Mouse (Mus musculus) kidney, embryonic 16.5 days (tissue): ENCODE data around the gene Cldn3. TPM values are rescaled to one million over a fixed set of nuclear protein-coding genes. Genes with fewer than 3 reads are reported as not detected.
A peak's percentile ranks its signal among the peaks of the same experiment; 100 is the strongest.

Experiments
- ATAC-seq: fragments of 200-750 bp; cut with Nextera tagmentation; 2 replicates; pipeline ENCODE4 v1.8.0; 2017; ENCODE audit warnings: moderate TSS enrichment; ENCODE audit not compliant: low FRiP score, low TSS enrichment
- H3K27ac ChIP-seq: fragments of 300-500 bp; sonication (generic); 2 replicates; pipeline ENCODE4 v1.5.1; 2014; ENCODE audit warnings: low read length
- H3K27me3 ChIP-seq: fragments of 300-500 bp; sonication (generic); 2 replicates; pipeline ENCODE4 v1.6.1; 2014; ENCODE audit warnings: low read length, control low read depth, mixed read lengths; ENCODE audit not compliant: insufficient read depth
- H3K36me3 ChIP-seq: fragments of 300-500 bp; sonication (generic); 2 replicates; pipeline ENCODE4 v1.6.1; 2014; ENCODE audit warnings: low read length, control low read depth, mixed read lengths; ENCODE audit not compliant: insufficient read depth
- H3K4me1 ChIP-seq: fragments of 300-500 bp; sonication (generic); 2 replicates; pipeline ENCODE4 v1.6.1; 2014; ENCODE audit warnings: low read length, control low read depth, mixed read lengths; ENCODE audit not compliant: insufficient read depth
- H3K4me2 ChIP-seq: fragments of 300-500 bp; sonication (generic); replicated peaks from 2 replicates; pipeline ENCODE4 v1.6.1; 2014; ENCODE audit warnings: low read depth, low read length
- H3K4me3 ChIP-seq: fragments of 300-500 bp; sonication (generic); 2 replicates; pipeline ENCODE4 v1.5.1; 2014; ENCODE audit warnings: mild to moderate bottlenecking, low read length
- H3K9ac ChIP-seq: fragments of 300-500 bp; sonication (generic); replicated peaks from 2 replicates; pipeline ENCODE4 v1.6.1; 2014; ENCODE audit warnings: low read length
- H3K9me3 ChIP-seq: fragments of 300-500 bp; sonication (generic); 2 replicates; pipeline ENCODE4 v1.6.1; 2016; ENCODE audit warnings: low read length, control low read depth
- WGBS: fragments of 180-500 bp; shearing (Covaris S2); extraction: QIAGEN DNeasy Blood & Tissue Kit; methylation state at CpG from one replicate; pipeline ENCODE4 v1.1.7; 2014; 5-methylcytosine and 5-hydroxymethylcytosine counted together
- polyA plus RNA-seq: library from polyadenylated mRNA; unstranded; fragments of >200 nt; fragmentation: Nextera tagmentation; extraction: Ambion mirVana; gene quantifications from 2 replicates; pipeline ENCODE4 v1.2.1, GENCODE M21; 2015

The Cldn3 gene
- polyA plus RNA-seq, 1 experiment from 2014 or later = 69.2 TPM

DNA sequence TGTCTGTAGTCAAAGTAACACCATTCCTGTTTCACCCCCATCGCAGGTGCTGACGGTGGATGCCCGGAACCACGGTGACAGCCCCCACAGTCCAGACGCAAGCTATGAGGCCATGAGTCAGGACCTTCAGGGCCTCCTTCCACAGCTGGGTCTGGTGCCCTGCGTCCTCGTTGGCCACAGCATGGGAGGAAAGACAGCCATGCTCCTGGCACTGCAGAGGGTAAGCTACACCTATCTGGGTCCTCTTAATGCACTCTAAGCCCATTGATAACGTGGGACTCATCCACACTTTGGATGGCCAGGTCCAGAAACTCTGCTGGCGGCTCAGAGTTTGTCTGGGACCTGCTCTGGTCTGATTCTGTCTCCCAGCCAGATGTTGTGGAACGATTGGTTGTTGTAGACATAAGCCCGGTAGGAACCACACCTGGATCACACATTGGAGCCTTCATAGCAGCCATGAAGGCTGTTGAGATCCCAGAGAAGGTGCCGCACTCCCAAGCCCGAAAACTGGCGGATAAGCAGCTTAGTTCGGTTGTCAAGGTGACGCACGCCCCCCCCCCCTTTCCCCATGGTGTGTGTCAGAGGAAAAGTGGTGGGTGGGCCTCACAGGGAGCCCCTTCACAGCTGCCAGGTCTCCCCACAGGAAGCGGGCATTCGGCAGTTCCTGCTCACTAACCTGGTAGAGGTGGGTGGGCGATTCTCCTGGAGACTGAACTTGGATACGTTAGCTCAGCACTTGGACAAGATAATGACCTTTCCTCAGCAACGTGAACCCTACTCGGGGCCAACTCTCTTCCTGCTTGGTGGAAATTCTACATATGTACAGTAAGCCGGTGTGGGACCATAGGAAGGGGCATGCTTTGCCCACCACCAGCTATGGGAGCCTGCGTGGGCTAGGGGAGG is 25.1 kb downstream of the Cldn3 start:
- Histone ChIP-seq H3K4me2 (peak overlapping the region; percentile 69), H3K27me3 (no peaks in the 10 kb centered on the region), H3K4me3 (no peak overlapping the region), H3K36me3 (no peaks in the 10 kb centered on the region), H3K4me1 (peaks cover 34% of the 10 kb centered on the region), H3K9me3 (no peaks in the 10 kb centered on the region), H3K9ac (0 out of 2 replicates have a peak overlapping the region, but pooled peaks have one; percentile 11), H3K27ac (peak overlapping the region; percentile 99; the same call in 1 of the 2 replicates)
- 85% methylated on average over 25 of the region's 25 CpGs for WGBS
- no peak for ATAC-seq

DNA sequence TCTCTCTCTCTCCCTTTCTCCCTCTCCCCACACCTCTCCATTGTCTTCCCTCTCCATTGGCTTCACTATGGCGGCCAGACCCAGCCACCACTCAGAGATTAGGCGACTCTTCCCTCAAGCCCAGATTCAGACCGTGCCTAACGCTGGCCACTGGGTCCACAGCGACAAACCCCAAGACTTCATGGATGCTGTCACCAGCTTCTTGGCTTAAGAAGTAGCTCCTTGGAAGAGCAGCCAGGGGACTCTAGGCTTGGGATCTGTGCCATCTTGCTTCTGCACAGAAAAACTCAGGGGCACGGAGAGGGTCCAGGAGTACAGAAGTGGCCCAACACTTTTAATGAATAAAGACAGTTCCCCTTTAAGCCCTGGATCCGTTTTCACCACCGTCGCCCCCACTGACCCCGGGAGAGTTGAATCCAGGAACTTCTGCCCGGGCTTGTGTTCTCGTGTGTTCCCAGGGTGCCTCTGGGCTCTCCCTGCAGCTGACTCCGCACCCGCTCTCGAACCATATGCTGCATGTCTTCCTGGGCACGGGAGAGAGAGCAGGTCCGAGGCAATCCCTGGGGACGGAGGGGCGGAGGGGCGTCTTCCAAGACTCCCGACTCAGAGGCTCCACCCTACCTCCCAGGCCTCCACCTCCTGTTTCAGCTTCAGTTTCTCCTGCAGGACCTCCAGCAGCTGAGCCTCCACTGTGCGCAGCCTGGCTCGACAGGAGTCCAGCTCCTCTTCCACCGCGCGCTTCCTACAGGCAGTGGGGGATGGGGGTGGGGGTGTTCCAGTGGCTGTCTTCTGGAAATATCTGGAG is 26.0 kb downstream of the Cldn3 start:
- ATAC-seq = no peak
- Histone ChIP-seq H3K9ac (peak overlapping the region; percentile 59), H3K36me3 (no peaks in the 10 kb centered on the region), H3K27ac (peak overlapping the region; percentile 76), H3K9me3 (no peaks in the 10 kb centered on the region), H3K4me2 (peak overlapping the region; percentile 54), H3K27me3 (no peaks in the 10 kb centered on the region), H3K4me1 (peaks cover 34% of the 10 kb centered on the region), H3K4me3 (peak overlapping the region; percentile 40)
- 22% methylated on average over 26 of the region's 26 CpGs for WGBS

- H3K4me1 ChIP-seq = peaks cover 34% of the 10 kb centered on the region
- ATAC-seq = no peak
- H3K9ac ChIP-seq = peak overlapping the region; percentile 59
- H3K36me3 ChIP-seq = no peaks in the 10 kb centered on the region
- peak overlapping the region; percentile 40 for H3K4me3 ChIP-seq
- H3K4me2 ChIP-seq = peak overlapping the region; percentile 54
- no peaks in the 10 kb centered on the region for H3K9me3 ChIP-seq
- H3K27ac ChIP-seq = peak overlapping the region; percentile 76
- no peaks in the 10 kb centered on the region for H3K27me3 ChIP-seq
- WGBS = 6% methylated on average over 14 of the region's 16 CpGs
Observed at GRCm38 (mm10) chr5:135012671-135013441, 26.8 kb downstream of the Cldn3 start.

GRCm38 (mm10) chr5:135015497-135015896 is 29.5 kb downstream of the Cldn3 start:
- Histone ChIP-seq H3K4me1 (peaks cover 30% of the 10 kb centered on the region), H3K9me3 (no peaks in the 10 kb centered on the region), H3K9ac (no peak overlapping the region), H3K4me2 (no peak overlapping the region), H3K4me3 (no peak overlapping the region), H3K27me3 (no peaks in the 10 kb centered on the region), H3K36me3 (no peaks in the 10 kb centered on the region), H3K27ac (no peak overlapping the region)
- WGBS = 14% methylated on average over 7 of the region's 7 CpGs
- no peak for ATAC-seq

- no peak overlapping the region for H3K4me2 ChIP-seq
- no peak overlapping the region for H3K27ac ChIP-seq
- no peaks in the 10 kb centered on the region for H3K36me3 ChIP-seq
- WGBS = 49% methylated on average over 4 of the region's 4 CpGs
- no peak overlapping the region for H3K9ac ChIP-seq
- ATAC-seq = no peak
- no peaks in the 10 kb centered on the region for H3K27me3 ChIP-seq
- H3K4me3 ChIP-seq = no peak overlapping the region
- H3K4me1 ChIP-seq = peaks cover 22% of the 10 kb centered on the region
- H3K9me3 ChIP-seq = no peaks in the 10 kb centered on the region
Observed at GRCm38 (mm10) chr5:135016224-135016759, 30.3 kb downstream of the Cldn3 start.

DNA sequence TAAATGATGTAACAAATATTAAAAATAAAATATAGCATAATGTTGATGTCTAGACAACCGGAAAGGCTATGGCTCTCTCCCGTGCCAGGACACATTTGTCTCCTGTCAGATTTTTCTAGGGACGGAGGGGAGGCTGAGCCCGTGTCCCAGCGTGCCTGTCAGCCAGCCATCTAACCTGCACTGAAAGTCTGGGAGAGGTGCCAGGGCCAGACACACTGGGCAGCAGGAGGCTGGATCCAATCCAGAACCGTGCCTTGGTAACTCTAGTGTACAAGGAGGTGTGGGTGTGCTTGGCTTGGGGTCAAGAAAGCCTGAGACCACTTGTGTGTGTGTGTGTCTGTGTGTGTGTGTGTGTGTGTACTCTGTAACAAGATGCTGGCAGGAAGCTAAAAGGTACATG is 35.8 kb downstream of the Cldn3 start:
- no peaks in the 10 kb centered on the region for H3K36me3 ChIP-seq
- H3K9ac ChIP-seq = no peak overlapping the region
- no peaks in the 10 kb centered on the region for H3K9me3 ChIP-seq
- no peak overlapping the region for H3K4me3 ChIP-seq
- no peak overlapping the region for H3K4me2 ChIP-seq
- H3K27me3 ChIP-seq = no peaks in the 10 kb centered on the region
- WGBS = 40% methylated on average over 6 of the region's 6 CpGs
- peaks cover 31% of the 10 kb centered on the region for H3K4me1 ChIP-seq
- peak; percentile 37 for ATAC-seq
- H3K27ac ChIP-seq = 0 out of 2 replicates have a peak overlapping the region, but pooled peaks have one; percentile 5

DNA sequence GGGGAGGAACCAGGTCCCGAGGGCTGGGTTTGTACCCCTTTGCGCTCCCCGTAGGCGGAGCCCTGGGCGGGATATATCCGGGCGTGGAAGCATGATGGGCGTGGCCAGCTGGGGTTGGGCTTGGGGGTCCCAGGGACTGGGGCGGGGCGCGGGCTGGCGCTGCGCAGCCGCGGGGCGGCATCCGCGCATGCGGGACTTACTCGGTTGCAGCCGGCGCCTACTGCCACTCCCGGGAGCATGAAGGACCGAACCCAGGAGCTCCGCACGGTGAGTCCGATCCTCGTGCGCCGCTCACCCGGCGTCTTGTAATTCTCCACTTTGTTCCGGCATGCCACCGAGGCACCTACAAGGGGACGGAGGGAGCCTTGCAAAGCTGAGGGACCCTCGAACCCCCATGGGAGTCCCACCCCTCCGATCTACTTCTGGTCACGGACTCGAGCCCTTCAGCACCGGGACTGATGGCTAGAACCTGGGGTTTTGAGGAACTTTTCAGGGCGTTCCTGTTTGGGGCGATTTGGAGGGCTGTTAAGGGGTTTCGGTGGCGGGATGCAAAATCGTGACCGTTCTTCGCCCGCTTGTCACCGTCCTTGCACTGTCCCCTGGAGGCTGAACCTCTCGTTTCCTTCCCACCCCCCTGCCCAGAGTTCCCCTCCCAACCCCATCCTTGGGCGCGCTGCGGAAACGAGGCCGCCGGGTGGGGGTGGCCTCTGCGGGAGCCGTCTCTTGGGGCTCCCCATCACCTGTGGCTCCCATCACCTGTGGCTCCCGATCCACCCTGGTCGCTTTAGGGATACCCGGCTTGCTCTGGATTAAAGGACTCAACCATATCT is 37.5 kb downstream of the Cldn3 start, which contains the start of gene Stx1a:
TSS of gene Stx1a (plus strand) at position 139 of the 830 bp plus-strand sequence.
- H3K4me2 ChIP-seq = peak within 1 kb of the TSS; percentile 95
- peak within 1 kb of the TSS; percentile 71 for H3K4me3 ChIP-seq
- H3K27ac ChIP-seq = peak within 1 kb of the TSS; percentile 20; the same call in 1 of the 2 replicates
- WGBS = under 1% methylated on average over 61 of the region's 61 CpGs
- H3K27me3 ChIP-seq = no peaks in the 10 kb centered on the region
- peaks cover 34% of the 10 kb centered on the region for H3K4me1 ChIP-seq
- no peaks in the 10 kb centered on the region for H3K9me3 ChIP-seq
- peak within 1 kb of the TSS; percentile 83 for H3K9ac ChIP-seq
- ATAC-seq = peak; percentile 94
- no peaks in the 10 kb centered on the region for H3K36me3 ChIP-seq

- Histone ChIP-seq H3K4me1 (peaks cover 45% of the 10 kb centered on the region), H3K9ac (peak overlapping the region; percentile 83), H3K27me3 (no peaks in the 10 kb centered on the region), H3K36me3 (no peaks in the 10 kb centered on the region), H3K9me3 (no peaks in the 10 kb centered on the region), H3K4me2 (peak overlapping the region; percentile 95), H3K4me3 (peak overlapping the region; percentile 71), H3K27ac (no peak overlapping the region)
- WGBS = 17% methylated on average over 11 of the region's 11 CpGs
- ATAC-seq = peak; percentile 17; the same call in 1 of the 2 replicates
Observed at GRCm38 (mm10) chr5:135024665-135025224, 38.7 kb downstream of the Cldn3 start.
